Comparison of ENCODE assay signal across 8 mouse cellular contexts in the genomic region with DNA sequence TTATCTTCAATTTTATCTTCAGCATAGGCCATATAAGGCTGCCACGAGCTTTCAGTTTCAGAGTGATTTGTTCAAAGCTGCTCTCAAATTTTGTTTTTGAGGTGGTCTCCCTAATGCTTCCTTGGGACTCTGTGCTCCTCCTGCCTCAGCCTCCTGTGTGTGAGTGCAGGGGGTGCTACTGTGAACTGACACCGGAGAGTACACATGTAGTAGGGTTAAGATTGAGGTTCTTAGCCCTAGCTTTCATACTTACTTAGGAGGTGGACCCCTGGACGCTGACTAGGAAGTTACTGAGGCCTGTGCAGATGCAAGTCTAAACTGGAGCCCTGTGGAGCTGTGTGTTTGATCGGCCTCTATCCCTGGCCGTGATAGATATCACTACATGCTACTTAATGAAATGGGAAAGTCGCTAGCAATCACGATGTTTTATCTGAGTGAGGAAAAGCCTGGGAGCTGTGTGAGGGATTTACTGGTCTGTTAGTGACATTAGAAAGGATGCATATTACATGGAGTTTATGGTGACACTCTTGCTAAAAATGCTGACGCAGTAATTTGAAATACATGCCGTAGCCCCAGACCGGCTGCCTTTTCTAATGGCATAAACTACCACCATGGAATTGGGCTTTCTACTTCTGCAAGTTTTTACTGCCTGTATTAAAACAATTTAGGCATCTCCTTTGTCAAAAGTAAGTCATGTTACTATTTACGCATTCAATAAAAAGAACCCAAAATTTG. TPM values are rescaled to one million over a fixed set of nuclear protein-coding genes. Genes with fewer than 3 reads are reported as not detected.
DNase-seq lines count a peak whose midpoint lies in the region; ATAC-seq lines count a peak whose summit lies in the region.

No protein-coding gene starts in this region.

- 83% methylated on average over 11 of the region's 11 CpGs for WGBS in hindbrain, embryonic 12.5 days
- WGBS in midbrain, embryonic 12.5 days, result 84% methylated on average over 11 of the region's 11 CpGs

- DNase-seq in kidney, adult 9 months, result peak; percentile 12
- no peak for DNase-seq in kidney, postnatal 10 days
- DNase-seq in MEL-GATA-1-ER (ENCODE audit: extremely low read depth, low read depth), result peak; percentile 20
- DNase-seq in adrenal gland, postnatal 14 days, result no peak
- DNase-seq in layer of hippocampus, adult 8-10 months (ENCODE audit: low spot score in 2 of 2), result no peak
- DNase-seq in adrenal gland, postnatal 10 days, result no peak

- no peaks in the 10 kb centered on the region for H3K9me3 ChIP-seq in hindbrain, embryonic 12.5 days (replicated peaks)
- no peaks in the 10 kb centered on the region for H3K9me3 ChIP-seq in midbrain, embryonic 12.5 days

- H3K36me3 ChIP-seq in hindbrain, embryonic 12.5 days, result peaks cover 22% of the 10 kb centered on the region
- H3K36me3 ChIP-seq in midbrain, embryonic 12.5 days, result peaks cover 19% of the 10 kb centered on the region

- ATAC-seq in hindbrain, embryonic 12.5 days (ENCODE audit: low FRiP score), result no peak
- ATAC-seq in midbrain, embryonic 12.5 days (ENCODE audit: low FRiP score, low read depth), result no peak

- H3K27me3 ChIP-seq in hindbrain, embryonic 12.5 days, result no peaks in the 10 kb centered on the region
- H3K27me3 ChIP-seq in midbrain, embryonic 12.5 days, result no peaks in the 10 kb centered on the region

- peak overlapping the region; percentile 98 for H3K9ac ChIP-seq in hindbrain, embryonic 12.5 days
- H3K9ac ChIP-seq in midbrain, embryonic 12.5 days (replicated peaks), result peak overlapping the region; percentile 98

- H3K4me1 ChIP-seq in hindbrain, embryonic 12.5 days, result peaks cover 33% of the 10 kb centered on the region
- H3K4me1 ChIP-seq in midbrain, embryonic 12.5 days, result peaks cover 34% of the 10 kb centered on the region

- H3K4me2 ChIP-seq in hindbrain, embryonic 12.5 days (replicated peaks), result peak overlapping the region; percentile 85
- H3K4me2 ChIP-seq in midbrain, embryonic 12.5 days (replicated peaks), result peak overlapping the region; percentile 71

- H3K27ac ChIP-seq in hindbrain, embryonic 12.5 days, result no peak overlapping the region
- H3K27ac ChIP-seq in midbrain, embryonic 12.5 days (replicated peaks), result peak overlapping the region; percentile 100; the same call in 1 of the 2 replicates

- peak overlapping the region; percentile 100 for H3K4me3 ChIP-seq in hindbrain, embryonic 12.5 days
- H3K4me3 ChIP-seq in midbrain, embryonic 12.5 days, result peak overlapping the region; percentile 93

RNA-seq across cellular contexts. Expression of gene Hp1bp3, which starts 2.0 kb away (rescaled TPM):
- polyA plus RNA-seq in hindbrain, embryonic 12.5 days (2016; fragmentation: Nextera tagmentation; extraction: Ambion mirVana), result 202 and 220 TPM in 2 replicates
- polyA plus RNA-seq in midbrain, embryonic 12.5 days (2016; fragmentation: Nextera tagmentation; extraction: Ambion mirVana), result 217 and 228 TPM in 2 replicates
- 164 and 180 TPM in 2 replicates for total RNA-seq in adrenal gland, postnatal 14 days (2021)
- 100 to 1,000 TPM; 184 to 200 (median 196) TPM for total RNA-seq in layer of hippocampus, adult 8-10 months (2022)
- total RNA-seq in adrenal gland, postnatal 10 days (2021), result 100 to 1,000 TPM; 153 to 170 TPM

RNA-seq across cellular contexts. Expression of gene Sh2d5, which starts 32.1 kb away (rescaled TPM):
- polyA plus RNA-seq in hindbrain, embryonic 12.5 days (2016; fragmentation: Nextera tagmentation; extraction: Ambion mirVana), result 5.3 and 5.4 TPM in 2 replicates
- 3.2 and 3.3 TPM in 2 replicates for polyA plus RNA-seq in midbrain, embryonic 12.5 days (2016; fragmentation: Nextera tagmentation; extraction: Ambion mirVana)
- total RNA-seq in adrenal gland, postnatal 14 days (2021), result 1.8 and 2.0 TPM in 2 replicates
- 10 to 100 TPM; 52.0 to 60.0 (median 56.8) TPM for total RNA-seq in layer of hippocampus, adult 8-10 months (2022)
- total RNA-seq in adrenal gland, postnatal 10 days (2021), result 1 to 10 TPM; 1.2 to 1.6 TPM

RNA-seq across cellular contexts. Expression of gene Kif17, which starts 32.1 kb away (rescaled TPM):
- 1.4 and 1.5 TPM in 2 replicates for polyA plus RNA-seq in hindbrain, embryonic 12.5 days (2016; fragmentation: Nextera tagmentation; extraction: Ambion mirVana)
- polyA plus RNA-seq in midbrain, embryonic 12.5 days (2016; fragmentation: Nextera tagmentation; extraction: Ambion mirVana), result 0.63 and 1.2 TPM in 2 replicates
- 3.6 and 3.8 TPM in 2 replicates for total RNA-seq in adrenal gland, postnatal 14 days (2021)
- total RNA-seq in layer of hippocampus, adult 8-10 months (2022), result 10 to 100 TPM; 20.7 to 27.0 (median 23.2) TPM
- total RNA-seq in adrenal gland, postnatal 10 days (2021), result 1 to 10 TPM; 3.1 to 3.5 TPM

Comparison
In these comparisons a context has a peak if more than half of its experiments do, and no peak if none do; other contexts are left out.
1. DNase-seq: peak in kidney, adult 9 months (single experiment) and MEL-GATA-1-ER (single experiment); none in kidney, postnatal 10 days (single experiment), adrenal gland, postnatal 14 days (single experiment), layer of hippocampus, adult 8-10 months (0 of 2) and adrenal gland, postnatal 10 days (single experiment).
2. RNA of gene Sh2d5, which starts 32.1 kb away (total RNA-seq): 52.0 to 60.0 TPM in layer of hippocampus, adult 8-10 months; 1.8 to 2.0 TPM in adrenal gland, postnatal 14 days and 1.2 to 1.6 TPM in adrenal gland, postnatal 10 days; every median in the first group is over 10 times any median in the second.